ENCODE assay signal across 8 mouse cellular contexts in the genomic region with DNA sequence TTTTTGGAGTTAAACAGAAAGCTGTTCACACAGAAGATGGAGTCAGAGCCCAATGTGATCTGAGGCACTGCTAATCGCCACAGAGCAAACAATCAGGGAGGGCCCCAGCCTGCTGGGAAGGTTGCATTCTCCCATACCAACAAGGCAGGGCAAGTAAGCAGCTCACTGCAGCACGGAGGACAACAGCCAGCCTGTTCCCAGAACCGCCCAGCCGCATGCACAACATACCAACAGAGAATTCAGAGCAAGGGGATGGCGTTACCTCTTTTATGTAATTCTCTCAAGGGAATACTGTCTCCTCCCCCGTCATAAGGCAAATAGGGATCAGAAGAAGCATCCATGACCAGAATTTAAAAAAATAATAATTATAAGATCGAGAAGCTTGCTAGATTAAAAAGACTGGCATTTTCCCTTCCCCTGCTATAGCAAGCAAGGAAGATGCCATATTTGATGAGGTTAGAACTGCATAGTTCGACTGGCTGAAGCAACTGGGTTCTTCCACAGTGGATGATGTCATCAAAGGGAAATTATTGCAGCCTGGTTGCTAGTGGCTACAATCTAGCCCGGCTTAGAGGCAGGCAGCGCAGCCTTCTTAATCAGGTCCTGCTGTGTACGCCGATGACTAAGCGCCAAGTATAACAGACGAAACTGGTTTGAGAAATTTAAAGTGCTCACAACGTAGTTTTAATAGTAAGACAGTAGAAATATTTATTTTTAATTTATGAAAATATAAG. TPM values are rescaled to one million over a fixed set of nuclear protein-coding genes. Genes with fewer than 3 reads are reported as not detected.
DNase-seq lines count a peak whose midpoint lies in the region; ATAC-seq and TF ChIP-seq lines count a peak whose summit lies in the region.

No protein-coding gene starts in this region.

- H3K4me2 ChIP-seq in kidney, embryonic 14.5 days (replicated peaks; ENCODE audit: low read depth, low read length) = peak overlapping the region; percentile 50
- peak overlapping the region; percentile 65 for H3K4me2 ChIP-seq in limb, embryonic 14.5 days (replicated peaks; ENCODE audit: low read depth, low read length, severe bottlenecking)
- peak overlapping the region; percentile 69 for H3K4me2 ChIP-seq in midbrain, embryonic 16.5 days (ENCODE audit: low read length)

- 1% methylated on average over 15 of the region's 15 CpGs for WGBS in heart, embryonic 10.5 days
- 6% methylated on average over 15 of the region's 15 CpGs for WGBS in kidney, embryonic 14.5 days
- WGBS in limb, embryonic 14.5 days = 2% methylated on average over 15 of the region's 15 CpGs
- WGBS in midbrain, embryonic 16.5 days = 1% methylated on average over 15 of the region's 15 CpGs

- peak overlapping the region; percentile 90 for H3K4me3 ChIP-seq in erythroblast, embryonic 14.5 days (replicated peaks)
- H3K4me3 ChIP-seq in heart, embryonic 10.5 days = peak overlapping the region; percentile 60
- peak overlapping the region; percentile 38 for H3K4me3 ChIP-seq in kidney, embryonic 14.5 days (ENCODE audit: low read length)
- H3K4me3 ChIP-seq in limb, embryonic 14.5 days (replicated peaks; ENCODE audit: low read length) = peak overlapping the region; percentile 39
- peak overlapping the region; percentile 49 for H3K4me3 ChIP-seq in midbrain, embryonic 16.5 days (ENCODE audit: low read depth, low read length)

- H3K9ac ChIP-seq in kidney, embryonic 14.5 days (ENCODE audit: low read depth, low read length) = peak overlapping the region; percentile 37; the same call in 1 of the 2 replicates
- peak overlapping the region; percentile 52 for H3K9ac ChIP-seq in limb, embryonic 14.5 days (ENCODE audit: low read depth, low read length, severe bottlenecking)
- peak overlapping the region; percentile 72 for H3K9ac ChIP-seq in midbrain, embryonic 16.5 days (ENCODE audit: low read depth, low read length)

- no peaks in the 10 kb centered on the region for H3K9me3 ChIP-seq in erythroblast, embryonic 14.5 days (ENCODE audit: control insufficient read depth, low read length)
- H3K9me3 ChIP-seq in heart, embryonic 10.5 days = no peaks in the 10 kb centered on the region
- H3K9me3 ChIP-seq in kidney, embryonic 14.5 days (ENCODE audit: control insufficient read depth, low read length) = no peaks in the 10 kb centered on the region
- no peaks in the 10 kb centered on the region for H3K9me3 ChIP-seq in limb, embryonic 14.5 days (ENCODE audit: control insufficient read depth, low read length)
- H3K9me3 ChIP-seq in midbrain, embryonic 16.5 days (replicated peaks; ENCODE audit: control insufficient read depth, low read length, poor library complexity, severe bottlenecking) = no peaks in the 10 kb centered on the region

- TF ChIP-seq POLR2A in limb, embryonic 14.5 days (IDR thresholded peaks at IDR 0.05; ENCODE audit: borderline replicate concordance, extremely low read depth, insufficient read depth, insufficient read length) = no peak

- H3K27ac ChIP-seq in heart, embryonic 10.5 days = peak overlapping the region; percentile 92
- peak overlapping the region; percentile 76 for H3K27ac ChIP-seq in kidney, embryonic 14.5 days (ENCODE audit: low read depth, low read length)
- H3K27ac ChIP-seq in limb, embryonic 14.5 days (replicated peaks; ENCODE audit: low read depth, low read length) = peak overlapping the region; percentile 87
- H3K27ac ChIP-seq in midbrain, embryonic 16.5 days (ENCODE audit: low read length) = peak overlapping the region; percentile 96

- H3K36me3 ChIP-seq in erythroblast, embryonic 14.5 days (ENCODE audit: control insufficient read depth) = peaks cover 27% of the 10 kb centered on the region
- H3K36me3 ChIP-seq in heart, embryonic 10.5 days = no peaks in the 10 kb centered on the region
- no peaks in the 10 kb centered on the region for H3K36me3 ChIP-seq in kidney, embryonic 14.5 days (ENCODE audit: control insufficient read depth, insufficient read depth, low read length)
- no peaks in the 10 kb centered on the region for H3K36me3 ChIP-seq in limb, embryonic 14.5 days (ENCODE audit: control insufficient read depth, insufficient read depth, low read length)
- no peaks in the 10 kb centered on the region for H3K36me3 ChIP-seq in midbrain, embryonic 16.5 days (ENCODE audit: control insufficient read depth, insufficient read depth, low read length)

- DNase-seq in 416B (ENCODE audit: low read depth) = peak; percentile 97
- DNase-seq in brain, embryonic 18.5 days (ENCODE audit: low read depth, low spot score) = peak; percentile 81
- peak; percentile 96 for DNase-seq in heart, embryonic 10.5 days (ENCODE audit: low spot score)
- peak; percentile 96 for DNase-seq in limb, embryonic 14.5 days (ENCODE audit: low spot score)
- peak; percentile 74 to 81 for DNase-seq in spleen, postnatal 4 days (ENCODE audit: low spot score in 2 of 2)

- no peaks in the 10 kb centered on the region for H3K27me3 ChIP-seq in erythroblast, embryonic 14.5 days (ENCODE audit: control insufficient read depth)
- no peaks in the 10 kb centered on the region for H3K27me3 ChIP-seq in heart, embryonic 10.5 days (ENCODE audit: insufficient read depth, poor library complexity, severe bottlenecking)
- H3K27me3 ChIP-seq in kidney, embryonic 14.5 days (ENCODE audit: control insufficient read depth, insufficient read depth, low read length) = no peaks in the 10 kb centered on the region
- H3K27me3 ChIP-seq in limb, embryonic 14.5 days (ENCODE audit: control insufficient read depth, insufficient read depth, low read length) = no peaks in the 10 kb centered on the region
- H3K27me3 ChIP-seq in midbrain, embryonic 16.5 days (ENCODE audit: control insufficient read depth, insufficient read depth, low read depth, low read length) = no peaks in the 10 kb centered on the region

- ATAC-seq in kidney, embryonic 14.5 days (ENCODE audit: low FRiP score, low TSS enrichment) = peak; percentile 94
- ATAC-seq in limb, embryonic 14.5 days (ENCODE audit: low FRiP score, low read depth) = peak; percentile 95
- ATAC-seq in midbrain, embryonic 16.5 days = peak; percentile 99

- peaks cover 82% of the 10 kb centered on the region for H3K4me1 ChIP-seq in erythroblast, embryonic 14.5 days (ENCODE audit: control insufficient read depth)
- H3K4me1 ChIP-seq in heart, embryonic 10.5 days = peaks cover 22% of the 10 kb centered on the region
- peaks cover 8% of the 10 kb centered on the region for H3K4me1 ChIP-seq in kidney, embryonic 14.5 days (ENCODE audit: control insufficient read depth, insufficient read depth, low read length)
- H3K4me1 ChIP-seq in limb, embryonic 14.5 days (ENCODE audit: control insufficient read depth, insufficient read depth, low read length) = peaks cover 2% of the 10 kb centered on the region; the same call in 1 of the 2 replicates
- peaks cover 8% of the 10 kb centered on the region for H3K4me1 ChIP-seq in midbrain, embryonic 16.5 days (ENCODE audit: control insufficient read depth, insufficient read depth, low read length)

RNA-seq across cellular contexts. Expression of gene Clcn3, which starts 28.7 kb away (rescaled TPM):
- polyA plus RNA-seq in erythroblast, embryonic 14.5 days (2012) = 3.7 and 4.2 TPM in 2 replicates
- polyA plus RNA-seq in heart, embryonic 10.5 days (2016; fragmentation: Nextera tagmentation; extraction: Ambion mirVana) = 21.7 and 26.0 TPM in 2 replicates
- polyA plus RNA-seq in kidney, embryonic 14.5 days (2014; fragmentation: Nextera tagmentation; extraction: Ambion mirVana) = 16.7 and 24.8 TPM in 2 replicates
- polyA plus RNA-seq in limb, embryonic 14.5 days (2012; rRNA removed) = 10.8 and 10.9 TPM in 2 replicates
- 15.2 and 15.3 TPM in 2 replicates for polyA plus RNA-seq in limb, embryonic 14.5 days (2014; fragmentation: Nextera tagmentation; extraction: Ambion mirVana)
- 74.4 and 78.4 TPM in 2 replicates for polyA plus RNA-seq in midbrain, embryonic 16.5 days (2015; fragmentation: Nextera tagmentation; extraction: Ambion mirVana)

RNA-seq across cellular contexts. Expression of gene Nek1, which starts 38.5 kb away (rescaled TPM):
- polyA plus RNA-seq in erythroblast, embryonic 14.5 days (2012) = 0.06 and 0.07 TPM in 2 replicates
- polyA plus RNA-seq in heart, embryonic 10.5 days (2016; fragmentation: Nextera tagmentation; extraction: Ambion mirVana) = 12.8 and 13.7 TPM in 2 replicates
- 15.0 and 24.9 TPM in 2 replicates for polyA plus RNA-seq in kidney, embryonic 14.5 days (2014; fragmentation: Nextera tagmentation; extraction: Ambion mirVana)
- 8.6 and 10.8 TPM in 2 replicates for polyA plus RNA-seq in limb, embryonic 14.5 days (2012; rRNA removed)
- polyA plus RNA-seq in limb, embryonic 14.5 days (2014; fragmentation: Nextera tagmentation; extraction: Ambion mirVana) = 21.9 and 23.0 TPM in 2 replicates
- polyA plus RNA-seq in midbrain, embryonic 16.5 days (2015; fragmentation: Nextera tagmentation; extraction: Ambion mirVana) = 27.2 and 30.6 TPM in 2 replicates

Comparison
In these comparisons a context has a peak if more than half of its experiments do, and no peak if none do; other contexts are left out.
1. Peak in every context shown above with its lines: DNase-seq, ATAC-seq, H3K4me3 ChIP-seq and H3K27ac ChIP-seq.
2. H3K4me3 ChIP-seq: peak in every context shown above with its lines; median percentile 90 in erythroblast, embryonic 14.5 days; 60 in heart, embryonic 10.5 days; 49 in midbrain, embryonic 16.5 days; 39 in limb, embryonic 14.5 days; 38 in kidney, embryonic 14.5 days.